Mouse (Mus musculus) C2C12 (cell line): ENCODE data around the gene Cdh1.

Experiments
- CEBPB ChIP-seq: IDR thresholded peaks from one replicate; pipeline ENCODE4 v1.6.1; 2011; ENCODE audit warnings: low read depth, mild to moderate bottlenecking, control low read depth, moderate library complexity
- CTCF ChIP-seq: IDR thresholded peaks from one replicate; pipeline ENCODE4 v1.5.1; 2011; ENCODE audit not compliant: control insufficient read depth, insufficient read depth, insufficient read length
- FOSL1 ChIP-seq: IDR thresholded peaks from one replicate; pipeline ENCODE4 v1.8.0; 2011; ENCODE audit warnings: mild to moderate bottlenecking, low read length; ENCODE audit not compliant: poor library complexity, insufficient read depth, severe bottlenecking
- MAX ChIP-seq: IDR thresholded peaks from one replicate; pipeline ENCODE4 v1.6.1; 2011; ENCODE audit warnings: mild to moderate bottlenecking, control low read depth
- MYOD1 ChIP-seq: IDR thresholded peaks from one replicate; pipeline ENCODE4 v1.6.1; 2011; ENCODE audit warnings: low read depth; ENCODE audit not compliant: control insufficient read depth, insufficient read length
- MYOG ChIP-seq: IDR thresholded peaks from one replicate; pipeline ENCODE4 v1.6.1; 2011; ENCODE audit not compliant: control insufficient read depth, insufficient read length; ENCODE audit errors: extremely low read depth
- USF1 ChIP-seq: IDR thresholded peaks from one replicate; pipeline ENCODE4 v1.6.1; 2011; ENCODE audit warnings: low read depth, mild to moderate bottlenecking, control low read depth, moderate library complexity

DNA sequence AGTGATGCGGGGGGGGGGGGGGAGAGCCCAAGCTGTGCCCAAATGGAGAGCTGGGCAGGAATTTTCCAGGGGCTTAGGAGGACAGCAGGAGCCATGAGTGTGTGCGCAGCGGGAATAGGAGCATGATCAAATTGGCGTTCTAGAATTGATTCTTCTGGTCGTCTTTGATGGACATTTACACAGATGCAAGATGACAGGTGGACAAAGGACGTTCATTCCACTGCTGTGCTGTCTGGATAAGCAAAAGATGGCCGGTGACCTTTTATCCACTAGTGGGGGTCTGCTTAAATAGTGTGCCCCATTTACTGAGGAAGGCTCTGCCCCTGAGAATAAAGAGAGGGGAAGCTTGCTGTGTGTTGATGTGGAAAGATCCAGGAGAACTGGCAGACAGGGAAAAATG is 34.1 kb upstream of the Cdh1 start:
- TF ChIP-seq CTCF (no peak), CEBPB (no peak), USF1 (no peak), MYOG (no peak), MYOD1 (no peak), FOSL1 (no peak), MAX (no peak)
